Mouse (Mus musculus): ENCODE results near the gene 0610009B22Rik. TPM values are rescaled to one million over a fixed set of nuclear protein-coding genes. Genes with fewer than 3 reads are reported as not detected.
"Not testable (repeated sequence)": the region's sequence is repeated elsewhere in the genome, so short reads cannot be mapped to it uniquely, and the experiment has no call there.

0610009B22Rik gene
- polyA plus RNA-seq, 1 experiment: 22.2 TPM

GRCm38 (mm10) chr11:51706451-51706850 lies 17.8 kb upstream of the 0610009B22Rik start:
- Histone ChIP-seq H3K4me3 (ENCODE audit: insufficient read depth, poor library complexity, severe bottlenecking) (no peak overlapping the region), H3K36me3 (ENCODE audit: control insufficient read depth, insufficient read depth) (peaks cover 72% of the 10 kb centered on the region), H3ac (ENCODE audit: control insufficient read depth, insufficient read length, low read depth) (no peak overlapping the region), H3K79me2 (ENCODE audit: control insufficient read depth, insufficient read depth) (no peaks in the 10 kb centered on the region), H3K27me3 (ENCODE audit: control insufficient read depth, insufficient read depth, insufficient read length) (no peaks in the 10 kb centered on the region), H3K79me3 (ENCODE audit: low read depth) (no peaks in the 10 kb centered on the region)
- no peak for TF ChIP-seq CEBPB (IDR thresholded peaks at IDR 0.05; ENCODE audit: low read depth)
- TF ChIP-seq FOSL1 (IDR thresholded peaks at IDR 0.05; ENCODE audit: insufficient read depth, low read length, poor library complexity, severe bottlenecking): no peak
- TF ChIP-seq CTCF (IDR thresholded peaks at IDR 0.05; ENCODE audit: control insufficient read depth, insufficient read depth, insufficient read length): no peak
- TF ChIP-seq MYOD1 (IDR thresholded peaks at IDR 0.05; ENCODE audit: control insufficient read depth, insufficient read length, low read depth): no peak
- TF ChIP-seq MAX (IDR thresholded peaks at IDR 0.05): no peak
- TF ChIP-seq USF1 (IDR thresholded peaks at IDR 0.05; ENCODE audit: low read depth): no peak
- no peak for TF ChIP-seq MYOG (IDR thresholded peaks at IDR 0.05; ENCODE audit: control insufficient read depth, extremely low read depth, insufficient read length)

DNA sequence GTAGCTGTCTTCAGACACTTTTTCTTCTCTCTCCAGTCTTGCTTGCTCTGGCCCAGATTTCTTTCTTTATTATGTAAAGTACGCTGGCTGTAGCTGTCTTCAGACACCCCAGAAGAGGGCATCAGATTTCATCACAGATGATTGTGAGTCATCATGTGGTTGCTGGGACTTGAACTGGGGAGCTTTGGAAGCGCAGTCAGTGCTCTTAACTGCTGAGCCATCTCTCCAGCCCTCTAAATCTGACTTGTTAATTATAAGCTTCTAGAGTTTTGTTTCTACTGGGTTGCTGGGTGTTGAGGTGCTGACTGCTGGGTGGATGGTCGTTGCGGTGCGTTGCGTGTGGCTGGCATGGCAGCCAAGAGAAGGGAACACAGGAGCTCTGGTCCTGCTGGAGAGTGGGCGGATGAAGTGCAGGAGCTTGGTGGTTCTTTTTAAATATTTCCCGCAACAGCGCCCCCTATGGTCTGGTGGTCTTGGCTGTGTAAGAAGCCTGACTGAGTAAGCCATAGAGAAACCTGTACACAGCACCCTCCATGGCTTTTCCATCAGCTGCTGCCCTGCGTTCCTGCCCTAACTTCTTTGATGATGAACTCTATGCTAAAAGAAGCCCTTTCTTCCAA lies 14.8 kb upstream of the 0610009B22Rik start:
- H3K4me3 ChIP-seq (ENCODE audit: insufficient read depth, poor library complexity, severe bottlenecking): no peak overlapping the region
- no peak overlapping the region for H3ac ChIP-seq (ENCODE audit: control insufficient read depth, insufficient read length, low read depth)
- TF ChIP-seq MAX (IDR thresholded peaks at IDR 0.05) (no peak), USF1 (IDR thresholded peaks at IDR 0.05; ENCODE audit: low read depth) (no peak), CTCF (IDR thresholded peaks at IDR 0.05; ENCODE audit: control insufficient read depth, insufficient read depth, insufficient read length) (peak; percentile 7)
- no peaks in the 10 kb centered on the region for H3K79me2 ChIP-seq (ENCODE audit: control insufficient read depth, insufficient read depth)
- H3K36me3 ChIP-seq (ENCODE audit: control insufficient read depth, insufficient read depth): peaks cover 72% of the 10 kb centered on the region
- no peaks in the 10 kb centered on the region for H3K27me3 ChIP-seq (ENCODE audit: control insufficient read depth, insufficient read depth, insufficient read length)
- no peaks in the 10 kb centered on the region for H3K79me3 ChIP-seq (ENCODE audit: low read depth)

- Histone ChIP-seq H3K27me3 (ENCODE audit: control insufficient read depth, insufficient read depth, insufficient read length) (no peaks in the 10 kb centered on the region), H3K4me3 (ENCODE audit: insufficient read depth, poor library complexity, severe bottlenecking) (no peak overlapping the region), H3K36me3 (ENCODE audit: control insufficient read depth, insufficient read depth) (peaks cover 74% of the 10 kb centered on the region), H3K79me2 (ENCODE audit: control insufficient read depth, insufficient read depth) (no peaks in the 10 kb centered on the region), H3ac (ENCODE audit: control insufficient read depth, insufficient read length, low read depth) (no peak overlapping the region), H3K79me3 (ENCODE audit: low read depth) (no peaks in the 10 kb centered on the region)
- TF ChIP-seq MAX (IDR thresholded peaks at IDR 0.05) (no peak), FOSL1 (IDR thresholded peaks at IDR 0.05; ENCODE audit: insufficient read depth, low read length, poor library complexity, severe bottlenecking) (no peak), MYOG (IDR thresholded peaks at IDR 0.05; ENCODE audit: control insufficient read depth, extremely low read depth, insufficient read length) (no peak), MYOD1 (IDR thresholded peaks at IDR 0.05; ENCODE audit: control insufficient read depth, insufficient read length, low read depth) (no peak), CEBPB (IDR thresholded peaks at IDR 0.05; ENCODE audit: low read depth) (no peak), CTCF (IDR thresholded peaks at IDR 0.05; ENCODE audit: control insufficient read depth, insufficient read depth, insufficient read length) (no peak)
Measured at GRCm38 (mm10) chr11:51702831-51703230, 14.2 kb upstream of the 0610009B22Rik start.

DNA sequence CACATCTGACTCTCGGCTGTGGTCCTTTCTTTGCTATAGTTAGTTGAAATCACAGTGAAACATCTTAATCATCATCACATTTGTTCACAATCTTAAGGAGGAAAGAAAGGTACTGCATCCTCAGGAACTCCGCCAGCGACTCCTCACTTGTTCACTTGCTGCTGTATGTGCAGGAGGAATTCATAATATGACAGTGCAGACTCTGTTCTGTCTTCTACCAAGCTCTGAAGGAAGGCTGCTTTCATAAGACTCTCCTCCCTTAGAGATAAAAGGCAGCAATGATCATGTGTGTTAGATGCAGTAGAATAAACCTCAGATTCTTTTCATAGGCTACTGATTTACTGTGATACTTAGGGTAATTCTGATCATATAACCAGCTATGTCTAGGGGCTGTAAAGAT lies 6.3 kb upstream of the 0610009B22Rik start:
- Histone ChIP-seq H3K36me3 (ENCODE audit: control insufficient read depth, insufficient read depth) (peaks cover 75% of the 10 kb centered on the region), H3ac (ENCODE audit: control insufficient read depth, insufficient read length, low read depth) (no peak overlapping the region), H3K4me3 (ENCODE audit: insufficient read depth, poor library complexity, severe bottlenecking) (no peak overlapping the region)

DNA sequence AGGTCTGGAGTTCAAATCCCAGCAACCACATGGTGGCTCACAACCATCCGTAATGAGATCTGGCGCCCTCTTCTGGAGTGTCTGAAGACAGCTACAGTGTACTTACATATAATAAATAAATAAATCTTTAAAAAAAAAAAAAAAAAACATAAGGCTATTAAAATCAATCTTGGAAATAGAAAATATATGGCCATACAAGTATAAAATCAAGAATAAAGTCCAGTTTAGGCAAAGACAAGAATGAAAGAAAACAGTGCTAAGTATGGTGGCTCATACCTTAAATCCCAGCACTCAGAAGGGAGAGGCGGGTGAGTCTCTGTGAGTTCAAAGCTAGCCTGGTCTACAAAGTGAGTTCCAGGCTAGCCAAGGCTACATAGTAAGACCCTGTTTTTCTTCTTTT lies 1.9 kb upstream of the 0610009B22Rik start:
- H3K27me3 ChIP-seq (ENCODE audit: control insufficient read depth, insufficient read depth, insufficient read length); H3K4me3 ChIP-seq (ENCODE audit: insufficient read depth, poor library complexity, severe bottlenecking); H3K79me3 ChIP-seq (ENCODE audit: low read depth); H3ac ChIP-seq (ENCODE audit: control insufficient read depth, insufficient read length, low read depth): not testable (repeated sequence)
- peaks cover 51% of the 10 kb centered on the region for H3K36me3 ChIP-seq (ENCODE audit: control insufficient read depth, insufficient read depth)
- H3K79me2 ChIP-seq (ENCODE audit: control insufficient read depth, insufficient read depth): peaks cover 20% of the 10 kb centered on the region

More for the DNA sequence above, 6.3 kb upstream of the 0610009B22Rik start:
- TF ChIP-seq CEBPB (IDR thresholded peaks at IDR 0.05; ENCODE audit: low read depth) (no peak), FOSL1 (IDR thresholded peaks at IDR 0.05; ENCODE audit: insufficient read depth, low read length, poor library complexity, severe bottlenecking) (no peak), MYOG (IDR thresholded peaks at IDR 0.05; ENCODE audit: control insufficient read depth, extremely low read depth, insufficient read length) (no peak), MYOD1 (IDR thresholded peaks at IDR 0.05; ENCODE audit: control insufficient read depth, insufficient read length, low read depth) (no peak), USF1 (IDR thresholded peaks at IDR 0.05; ENCODE audit: low read depth) (no peak), CTCF (IDR thresholded peaks at IDR 0.05; ENCODE audit: control insufficient read depth, insufficient read depth, insufficient read length) (no peak), MAX (IDR thresholded peaks at IDR 0.05) (no peak)
- no peaks in the 10 kb centered on the region for H3K79me2 ChIP-seq (ENCODE audit: control insufficient read depth, insufficient read depth)
- no peaks in the 10 kb centered on the region for H3K27me3 ChIP-seq (ENCODE audit: control insufficient read depth, insufficient read depth, insufficient read length)
- H3K79me3 ChIP-seq (ENCODE audit: low read depth): no peaks in the 10 kb centered on the region

GRCm38 (mm10) chr11:51689343-51689742 lies 669 bp upstream of the 0610009B22Rik start:
- H3K27me3 ChIP-seq (ENCODE audit: control insufficient read depth, insufficient read depth, insufficient read length): no peaks in the 10 kb centered on the region
- TF ChIP-seq CEBPB (IDR thresholded peaks at IDR 0.05; ENCODE audit: low read depth) (no peak), MYOD1 (IDR thresholded peaks at IDR 0.05; ENCODE audit: control insufficient read depth, insufficient read length, low read depth) (no peak), MYOG (IDR thresholded peaks at IDR 0.05; ENCODE audit: control insufficient read depth, extremely low read depth, insufficient read length) (no peak), FOSL1 (IDR thresholded peaks at IDR 0.05; ENCODE audit: insufficient read depth, low read length, poor library complexity, severe bottlenecking) (no peak), USF1 (IDR thresholded peaks at IDR 0.05; ENCODE audit: low read depth) (no peak), CTCF (IDR thresholded peaks at IDR 0.05; ENCODE audit: control insufficient read depth, insufficient read depth, insufficient read length) (no peak), MAX (IDR thresholded peaks at IDR 0.05) (no peak)

More at GRCm38 (mm10) chr11:51689343-51689742, 669 bp upstream of the 0610009B22Rik start:
- peak overlapping the region; percentile 30 for H3K4me3 ChIP-seq (ENCODE audit: insufficient read depth, poor library complexity, severe bottlenecking)
- H3K79me2 ChIP-seq (ENCODE audit: control insufficient read depth, insufficient read depth): peaks cover 20% of the 10 kb centered on the region
- H3K36me3 ChIP-seq (ENCODE audit: control insufficient read depth, insufficient read depth): peaks cover 50% of the 10 kb centered on the region
- H3K79me3 ChIP-seq (ENCODE audit: low read depth): peaks cover 4% of the 10 kb centered on the region
- peak overlapping the region; percentile 25 for H3ac ChIP-seq (ENCODE audit: control insufficient read depth, insufficient read length, low read depth)

All from C2C12 (cell line).